Mouse (Mus musculus) adrenal gland, adult (tissue): ENCODE data around the gene Fdxacb1.

Source experiments
- DNase-seq, 2 experiments: peaks; one replicate each; pipeline ENCODE4 v3.0.0; 2022 to 2023; ENCODE audit warnings: low spot score in 1 of 2; ENCODE audit not compliant: inconsistent age in 2 of 2

Fdxacb1 gene

DNA sequence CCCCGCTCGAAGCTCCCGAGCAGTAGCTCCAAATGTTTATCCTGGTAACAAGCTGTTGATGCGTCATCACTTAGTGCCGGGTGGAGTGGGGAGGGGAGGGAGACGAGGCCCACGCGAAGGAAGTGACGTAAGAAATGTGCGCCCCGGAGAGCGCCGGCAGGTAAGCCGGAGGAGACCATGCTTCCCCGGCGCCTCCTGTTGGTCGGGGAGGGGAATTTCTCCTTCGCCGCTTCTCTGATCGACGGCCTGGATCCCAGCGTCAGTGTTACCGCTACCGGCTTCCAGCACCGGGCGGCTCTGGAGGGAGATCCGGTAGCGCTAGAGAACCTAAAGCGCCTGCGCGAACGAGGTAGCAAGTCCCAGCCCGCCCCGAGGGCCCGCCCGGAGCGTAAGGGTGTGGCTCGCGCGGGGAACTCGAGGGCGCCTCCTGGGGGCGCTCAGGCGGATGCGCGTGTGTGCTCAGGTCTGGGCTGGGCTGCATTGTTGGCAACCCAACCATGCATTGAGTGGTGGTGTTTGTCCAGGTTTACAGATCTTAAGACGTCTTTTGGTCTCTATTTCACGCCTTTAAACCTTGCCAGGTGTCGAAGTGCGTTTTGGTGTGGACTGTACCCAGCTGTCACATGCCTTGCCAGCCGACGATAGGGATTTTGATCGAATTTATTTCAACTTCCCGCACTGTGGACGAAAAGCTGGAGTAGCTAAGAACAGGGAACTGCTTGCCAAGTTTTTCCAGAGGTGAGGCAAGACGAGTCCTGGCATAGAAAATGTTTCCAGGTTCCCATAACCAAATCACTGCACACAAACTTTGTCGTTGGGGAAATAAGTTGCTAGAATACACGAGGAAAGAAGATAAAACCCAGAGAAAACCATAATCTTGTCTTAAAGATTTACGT lies at the start of gene Fdxacb1:
Fdxacb1 (plus strand) TSS at position 130 of the 896 bp plus-strand sequence.
- DNase-seq, result peak; percentile 98 to 99

DNA sequence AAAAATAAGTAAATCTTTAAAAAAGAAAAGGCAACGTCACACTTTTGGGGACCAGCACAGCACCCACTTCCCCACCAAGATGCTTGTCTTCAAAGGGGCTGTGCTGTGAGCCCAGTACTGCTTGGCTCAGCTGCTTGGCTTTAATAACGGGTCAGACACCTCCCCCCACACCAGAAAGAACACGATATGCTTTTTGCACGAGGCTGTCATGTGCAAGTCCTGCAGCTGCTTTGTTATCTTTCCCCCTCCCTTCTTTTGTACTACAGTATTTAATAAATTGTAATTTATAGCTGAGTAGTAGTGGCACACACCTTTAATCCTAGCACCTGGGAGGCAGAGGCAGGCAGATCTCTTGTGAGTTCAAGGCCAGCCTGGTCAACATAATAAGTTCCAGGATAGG lies 49.2 kb upstream of the Fdxacb1 start:
- no peak for DNase-seq

DNA sequence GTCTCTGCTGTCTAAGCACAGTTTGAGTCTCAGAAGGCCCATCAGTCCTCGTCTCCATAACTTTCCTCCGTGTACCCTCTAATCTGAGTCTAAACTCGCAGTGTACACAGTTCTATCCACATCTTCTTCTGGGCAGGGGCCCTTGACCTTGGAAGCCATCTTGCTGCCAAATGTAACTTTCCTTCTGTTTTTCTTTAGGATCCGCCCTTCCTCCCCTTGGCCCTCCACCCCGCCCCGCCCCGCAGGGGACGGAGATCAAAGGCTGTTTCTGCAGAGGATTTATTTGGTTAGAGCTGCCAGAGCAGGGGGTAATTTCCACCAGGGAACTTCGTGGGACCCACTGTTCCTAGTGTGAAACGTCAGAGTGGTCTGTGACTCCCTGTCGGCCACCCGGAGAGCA lies 47.0 kb upstream of the Fdxacb1 start:
- peak; percentile 48 to 72 for DNase-seq

DNA sequence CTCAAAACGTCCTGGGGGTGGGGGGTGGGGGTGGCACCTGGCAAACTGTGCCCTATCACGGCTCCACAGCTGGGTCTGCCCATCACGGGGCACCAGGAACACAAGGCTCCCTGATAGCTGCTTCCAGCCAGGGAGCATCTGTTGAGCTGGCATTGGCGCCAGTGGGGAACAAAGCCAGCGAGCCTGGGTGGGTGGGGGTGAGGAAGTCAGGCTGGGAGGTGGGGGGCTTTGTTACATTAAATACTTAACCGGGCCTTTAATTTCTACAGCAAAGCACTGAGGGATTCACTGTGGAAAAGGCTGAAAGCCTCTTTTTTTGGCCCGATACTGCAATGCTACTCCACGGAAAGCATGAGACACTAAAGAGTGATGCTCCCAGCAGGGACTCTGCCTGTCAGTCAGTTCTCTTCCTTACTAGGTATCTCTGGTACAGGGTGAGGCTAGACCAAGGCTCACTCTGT lies 45.6 kb upstream of the Fdxacb1 start:
- no peak for DNase-seq

DNA sequence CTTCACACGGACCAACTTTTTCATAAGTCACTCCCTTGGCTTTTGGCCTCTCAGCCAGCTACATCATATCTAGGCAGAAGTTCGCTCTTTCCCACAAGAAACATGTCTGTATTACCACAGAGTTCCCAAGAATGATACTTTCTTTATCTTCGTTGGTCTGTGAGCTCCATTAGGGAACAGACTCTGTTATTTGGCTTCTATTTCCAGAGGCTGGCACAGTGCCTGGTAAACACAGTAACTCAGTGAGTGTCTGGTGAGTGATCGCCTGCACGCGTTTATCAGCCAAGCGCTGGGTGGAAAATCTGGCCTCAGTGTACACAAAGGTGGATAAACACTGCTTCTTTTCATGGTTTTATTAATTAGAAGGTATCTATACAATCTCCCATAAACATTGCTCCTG lies 44.6 kb upstream of the Fdxacb1 start:
- peak; percentile 78 to 92 for DNase-seq

DNA sequence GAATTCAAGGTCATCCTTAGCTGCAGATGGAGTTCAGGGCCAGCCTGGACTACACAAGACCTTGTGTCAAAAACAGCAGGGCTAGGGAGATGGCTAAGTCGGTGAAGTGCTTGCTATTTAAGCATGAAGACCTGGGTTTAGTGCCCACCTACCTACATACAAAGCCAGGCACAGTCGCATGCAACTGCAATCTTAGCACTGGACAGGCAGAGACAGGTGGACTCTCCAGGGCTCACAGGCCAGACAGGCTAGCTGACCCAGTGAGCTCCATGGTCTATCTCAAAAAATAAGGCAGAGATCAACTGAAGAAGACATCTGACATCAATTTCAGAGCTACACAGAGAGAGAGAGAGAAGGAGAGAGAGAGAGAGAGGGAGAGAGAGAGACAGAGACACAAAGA lies 43.9 kb upstream of the Fdxacb1 start:
- DNase-seq, result peak in 1 of 2 experiments; percentile 35

DNA sequence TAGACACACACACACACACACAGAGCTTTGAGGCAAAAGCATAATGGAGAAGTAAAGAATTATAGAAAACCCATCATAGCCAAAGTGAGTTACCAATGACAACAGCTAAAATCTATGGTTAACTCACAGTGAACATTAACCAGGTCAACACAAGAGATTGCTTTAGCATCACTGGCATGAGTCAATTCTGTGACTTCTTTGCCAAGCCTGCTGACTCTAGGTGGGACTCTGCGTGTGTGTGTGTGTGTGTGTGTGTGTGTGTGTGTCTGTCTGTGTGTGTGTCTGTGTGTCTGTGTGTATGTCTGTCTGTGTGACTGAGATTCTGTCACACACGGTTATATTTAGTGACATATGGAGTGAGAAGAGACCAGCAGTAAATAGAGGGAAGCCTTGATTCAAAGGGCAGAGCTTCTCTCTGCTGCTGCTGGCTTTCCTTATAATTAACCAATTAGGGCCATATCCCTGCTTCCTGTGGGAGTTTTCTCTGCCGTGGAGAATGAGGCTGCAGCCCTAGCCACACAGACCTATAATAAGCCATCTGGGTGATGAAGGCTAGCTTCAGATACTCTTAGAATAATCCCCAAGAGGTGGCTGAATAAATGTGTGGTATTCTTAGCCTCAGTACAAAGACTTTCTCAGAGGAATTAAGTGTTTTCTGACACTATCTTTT lies 43.2 kb upstream of the Fdxacb1 start:
- no peak for DNase-seq

DNA sequence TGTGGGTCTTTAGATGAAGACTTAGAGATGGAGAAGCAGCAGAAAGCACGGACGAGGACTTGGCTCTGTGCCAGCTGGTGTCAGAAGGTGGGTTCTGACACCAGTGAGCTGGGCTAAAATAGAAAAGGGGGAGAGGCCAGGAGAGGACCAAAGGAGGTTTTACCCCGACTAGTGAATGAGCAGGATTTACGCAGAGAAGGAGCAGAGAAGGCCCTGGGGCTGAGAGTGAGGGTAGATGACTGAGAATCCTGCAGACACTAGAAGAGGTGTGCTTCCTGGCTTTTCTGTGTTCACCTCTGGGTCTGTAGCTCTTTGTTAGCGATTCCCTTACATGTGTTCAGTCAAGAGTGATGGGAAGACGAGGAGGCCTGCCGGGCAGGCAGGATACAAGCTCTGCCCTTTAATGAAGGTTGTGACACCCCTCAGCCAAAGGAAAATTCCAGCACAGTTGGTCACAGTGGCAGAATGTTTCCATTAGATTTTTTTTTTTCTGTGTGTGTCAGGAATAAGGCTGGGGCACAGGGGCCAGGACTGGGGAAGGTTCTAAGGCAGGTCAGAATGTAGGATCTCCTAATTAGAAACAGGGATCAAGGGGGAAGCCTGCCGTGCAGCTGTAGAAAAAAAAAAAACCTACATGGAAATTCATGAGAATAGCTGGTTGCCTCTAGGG lies 42.0 kb upstream of the Fdxacb1 start:
- DNase-seq, result peak in 1 of 2 experiments; percentile 47

DNA sequence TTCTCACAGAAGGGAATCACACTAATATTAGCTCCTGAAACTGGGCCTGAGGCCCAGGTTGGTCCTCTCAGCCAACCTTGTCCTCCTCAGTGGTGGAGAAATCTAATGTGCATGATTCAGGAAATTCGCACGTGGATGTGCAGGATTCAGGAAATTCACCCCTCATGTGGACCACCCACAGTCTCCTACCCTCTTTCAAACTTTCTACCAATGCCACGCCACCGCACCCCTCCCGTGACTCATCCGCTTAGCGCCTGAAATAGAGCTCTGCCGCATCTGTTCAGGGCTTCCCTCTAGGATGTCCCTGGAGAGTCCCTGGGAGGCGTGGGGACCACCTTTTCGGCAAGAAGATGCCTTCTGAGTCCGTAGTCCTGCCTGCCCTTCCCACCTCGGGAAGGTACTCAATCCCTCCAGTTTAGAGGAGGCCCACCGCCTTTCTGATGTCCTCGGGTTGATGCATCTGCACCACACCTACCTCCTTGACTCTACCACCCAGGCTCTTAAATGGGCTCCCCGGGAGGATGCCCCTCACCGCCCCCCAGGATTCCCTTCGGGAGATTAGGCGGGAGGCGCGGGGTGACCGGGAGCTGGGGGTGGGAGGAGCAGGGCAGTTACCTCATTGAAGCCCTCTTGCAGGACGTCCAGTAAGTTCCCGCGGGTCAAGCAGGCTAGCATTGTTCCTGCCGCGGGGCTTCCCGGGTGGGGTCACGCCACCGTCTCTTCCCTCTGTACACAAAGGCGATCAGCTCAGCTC lies 40.7 kb upstream of the Fdxacb1 start:
- DNase-seq, result peak; percentile 28 to 71

DNA sequence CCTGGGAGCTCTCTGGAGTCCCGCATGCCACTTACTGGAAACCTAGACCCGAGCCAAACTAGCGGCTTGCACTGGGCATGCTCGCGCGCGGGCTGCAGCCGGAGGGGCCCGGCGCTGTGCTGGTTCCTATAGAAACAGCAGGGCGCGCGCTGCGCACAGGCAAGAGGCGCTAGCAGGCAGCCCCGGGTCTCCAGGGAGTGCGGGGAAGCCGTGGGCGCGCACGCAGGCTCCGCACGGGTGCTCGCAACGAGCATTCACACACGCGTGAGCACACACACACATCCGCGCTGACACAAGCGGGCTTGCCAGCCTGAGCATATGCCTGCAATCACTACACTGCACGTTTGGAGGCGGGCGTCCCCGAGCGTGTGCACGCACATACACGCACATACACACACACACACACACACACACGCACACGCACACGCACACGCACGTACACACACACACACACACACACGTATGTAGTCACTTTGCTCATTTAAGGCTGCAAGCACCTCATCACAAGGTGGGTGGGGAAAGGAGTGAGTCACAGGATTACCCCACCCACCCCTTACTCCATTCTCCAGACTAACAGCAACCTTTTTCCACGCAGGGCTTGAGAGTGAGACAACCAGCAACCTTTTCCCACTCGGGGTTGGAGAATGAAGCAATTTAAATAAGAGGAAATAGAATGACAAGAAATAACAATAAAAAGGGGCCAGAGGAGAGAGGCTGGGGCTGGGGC lies 39.9 kb upstream of the Fdxacb1 start:
- peak; percentile 79 to 89 for DNase-seq

DNA sequence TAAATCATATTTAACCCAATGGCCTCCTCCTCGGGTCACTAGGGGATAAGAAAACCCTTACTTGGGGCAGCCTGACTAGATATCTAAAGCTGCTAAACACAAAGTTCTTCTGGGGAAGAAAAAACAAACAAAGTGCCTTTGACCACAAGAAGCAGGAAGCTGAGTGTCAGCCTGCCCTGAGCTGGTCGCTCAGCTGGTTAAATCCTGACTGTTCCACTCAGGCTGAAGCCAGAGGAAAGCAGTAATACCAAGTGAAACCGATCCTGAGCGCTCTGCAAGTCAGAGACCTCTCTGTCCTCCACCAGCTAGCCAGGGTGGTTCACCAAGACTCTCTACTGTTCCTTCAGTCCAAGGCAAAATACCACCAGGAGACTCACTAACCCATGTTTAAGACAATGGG lies 38.4 kb upstream of the Fdxacb1 start:
- DNase-seq, result no peak

DNA sequence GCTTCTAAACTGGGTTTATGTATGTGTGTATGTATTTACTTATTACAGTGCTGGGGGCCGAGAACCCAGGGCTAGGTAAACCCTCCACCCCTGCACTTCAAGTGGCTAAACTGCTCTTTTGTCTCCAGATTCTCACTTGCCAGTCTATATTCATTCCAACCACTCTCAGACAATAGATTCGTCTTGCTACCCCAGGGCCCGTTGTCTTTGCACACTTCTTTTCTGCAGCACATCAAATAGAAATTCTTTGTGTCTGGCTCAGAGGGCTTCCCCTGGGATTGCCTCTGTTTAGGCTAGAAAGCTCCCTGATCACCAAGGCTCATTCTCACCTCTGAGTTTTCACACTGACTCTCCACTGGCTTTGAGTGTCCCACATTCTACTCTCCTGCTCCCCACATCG lies 35.5 kb upstream of the Fdxacb1 start:
- no peak for DNase-seq

DNA sequence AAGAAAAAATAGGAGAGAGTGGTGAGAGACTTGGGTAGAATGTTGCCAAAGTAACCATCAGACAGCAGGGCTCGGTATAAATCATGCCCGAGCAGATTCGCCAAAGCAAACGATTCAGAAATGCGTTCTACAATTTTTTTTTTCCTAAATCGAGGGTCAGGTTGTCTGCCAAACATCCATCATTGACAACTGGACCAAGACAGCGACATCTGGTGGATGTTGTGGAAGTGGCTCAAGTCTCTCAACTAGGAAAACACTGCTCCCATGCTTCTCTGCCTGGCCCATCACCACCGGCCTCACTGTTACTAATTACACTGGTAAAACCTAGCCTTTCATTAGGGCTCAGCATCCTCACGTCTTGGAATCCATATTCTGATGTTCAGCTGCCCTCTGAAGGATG lies 33.0 kb upstream of the Fdxacb1 start:
- DNase-seq, result peak; percentile 48 to 85

DNA sequence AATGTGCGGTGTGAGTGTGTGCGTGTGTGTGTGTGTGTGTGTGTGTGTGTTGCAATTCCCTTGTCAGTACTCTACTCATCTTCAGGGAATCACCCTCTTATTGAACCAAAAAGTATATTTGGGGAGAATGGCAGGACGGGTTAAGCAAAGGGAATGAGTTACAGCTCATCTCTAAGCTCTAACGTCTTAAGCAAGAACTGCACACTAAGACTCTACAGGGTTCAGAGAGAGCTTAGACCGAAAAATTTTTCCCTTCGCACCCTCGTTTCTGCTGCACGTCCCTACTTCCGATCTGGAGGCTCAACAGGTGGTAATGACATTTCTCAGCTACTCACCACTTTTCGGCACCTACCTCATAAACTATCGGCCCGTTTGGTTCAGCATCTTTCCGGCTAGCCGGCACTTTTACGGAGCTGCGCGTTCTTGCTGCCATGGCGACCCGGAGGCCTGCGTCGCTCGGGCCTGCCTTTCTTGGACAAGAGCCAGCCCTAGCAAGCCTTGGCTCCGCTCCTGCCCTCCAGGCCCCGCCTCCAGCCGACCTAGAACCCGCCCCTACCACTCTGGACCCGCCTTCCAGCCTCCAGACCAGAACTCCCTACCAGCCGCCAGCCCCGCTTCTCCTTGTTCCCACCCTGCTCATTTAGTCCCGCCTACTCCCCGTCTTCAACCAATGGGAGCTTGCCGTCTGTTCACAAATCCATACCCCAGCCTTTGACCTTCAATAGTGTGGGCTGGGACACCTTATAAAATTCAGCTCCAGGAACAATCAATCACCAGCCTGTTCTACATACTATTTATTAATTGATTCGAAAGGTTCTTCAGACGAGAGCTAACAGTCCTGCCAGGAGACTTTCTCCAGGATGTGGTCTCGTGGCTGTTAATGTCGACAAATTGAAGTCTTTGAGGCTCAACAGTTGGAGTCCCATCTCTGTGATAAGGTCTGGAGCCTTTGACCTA lies 28.8 kb upstream of the Fdxacb1 start, which contains the start of gene Dixdc1:
Dixdc1 (minus strand) TSS at position 604 of the 957 bp plus-strand sequence.
- DNase-seq, result peak; percentile 96 to 99

DNA sequence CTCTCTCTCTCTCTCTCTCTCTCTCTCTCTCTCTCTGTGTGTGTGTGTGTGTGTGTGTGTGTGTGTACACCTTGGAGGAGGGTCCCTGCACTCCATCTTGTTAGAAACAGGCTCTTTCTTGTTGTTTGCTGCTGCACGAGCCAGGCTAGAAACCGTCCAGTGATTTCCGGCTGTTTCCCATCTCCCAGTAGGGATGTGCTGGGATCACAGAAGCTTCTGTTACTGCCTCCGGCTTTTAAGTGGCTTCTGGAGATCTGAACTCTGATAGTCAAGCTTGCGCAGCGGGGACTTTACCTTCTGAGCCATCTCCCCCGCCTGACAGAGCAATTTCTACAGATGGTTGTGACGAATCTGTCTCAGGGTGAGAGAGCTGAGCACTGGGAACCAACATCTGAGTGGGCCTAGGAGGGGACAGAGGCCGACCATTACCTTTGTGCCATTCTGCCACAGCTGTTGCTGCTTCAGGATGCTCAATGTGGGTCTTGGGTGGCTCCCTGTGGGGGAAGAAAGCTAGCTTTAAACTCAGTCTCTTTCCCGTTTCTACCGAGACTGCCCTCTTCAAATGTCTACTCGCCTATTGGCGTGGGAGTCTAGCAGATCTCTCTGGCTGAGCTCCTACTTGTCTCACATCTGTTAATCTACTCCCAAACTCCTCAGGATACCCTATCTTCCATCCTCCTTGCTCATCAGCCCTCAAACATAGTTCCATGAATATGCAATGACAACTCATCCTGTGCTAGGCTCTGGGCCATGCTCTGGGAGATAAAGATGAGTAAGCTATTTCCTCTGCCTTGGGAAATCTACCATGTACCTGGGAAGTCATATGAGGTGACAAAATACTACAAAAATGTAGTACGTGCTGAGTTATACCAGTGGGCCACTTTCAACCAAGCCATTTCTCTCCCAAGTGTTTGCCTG lies 26.9 kb upstream of the Fdxacb1 start:
- peak; percentile 25 to 47 for DNase-seq

DNA sequence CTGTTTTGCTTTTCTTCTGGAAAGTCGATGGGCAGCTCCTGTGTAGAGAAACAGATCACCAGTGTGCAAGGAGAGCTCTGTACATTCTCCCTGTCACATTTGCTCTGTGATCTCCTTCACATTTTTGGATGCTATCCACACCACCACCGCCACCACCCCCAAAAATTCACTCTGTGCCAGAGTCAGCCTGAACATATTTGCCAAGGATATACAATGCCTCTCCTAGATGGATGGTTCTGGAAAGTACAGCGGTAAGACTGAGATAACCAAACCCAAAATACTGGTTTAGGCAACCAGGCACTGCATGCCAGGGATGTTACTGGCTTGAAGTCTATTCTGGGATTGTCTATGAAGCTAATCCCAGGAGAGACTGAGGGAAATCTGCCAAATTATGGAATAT lies 25.8 kb upstream of the Fdxacb1 start:
- DNase-seq, result peak in 1 of 2 experiments; percentile 36

DNA sequence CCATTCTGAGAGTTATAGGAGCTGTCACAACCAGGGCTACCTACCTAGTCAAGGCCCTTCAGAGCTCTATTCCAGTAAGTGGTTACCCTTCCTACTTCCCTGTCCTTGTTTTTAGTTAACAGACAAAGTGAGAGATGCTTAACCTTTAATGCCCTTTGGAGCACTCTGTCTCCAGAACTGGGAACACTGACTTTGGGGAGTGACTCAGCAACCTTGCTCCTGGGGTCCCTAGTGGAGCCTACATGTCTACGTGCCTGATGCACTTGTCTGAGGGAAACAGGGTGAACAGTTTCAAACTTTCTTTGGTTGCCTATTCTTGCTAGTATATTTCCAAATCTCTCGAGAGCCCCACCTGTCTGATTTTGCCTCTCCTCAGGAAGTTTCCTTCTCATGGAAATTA lies 25.3 kb upstream of the Fdxacb1 start:
- peak in 1 of 2 experiments; percentile 45 for DNase-seq

DNA sequence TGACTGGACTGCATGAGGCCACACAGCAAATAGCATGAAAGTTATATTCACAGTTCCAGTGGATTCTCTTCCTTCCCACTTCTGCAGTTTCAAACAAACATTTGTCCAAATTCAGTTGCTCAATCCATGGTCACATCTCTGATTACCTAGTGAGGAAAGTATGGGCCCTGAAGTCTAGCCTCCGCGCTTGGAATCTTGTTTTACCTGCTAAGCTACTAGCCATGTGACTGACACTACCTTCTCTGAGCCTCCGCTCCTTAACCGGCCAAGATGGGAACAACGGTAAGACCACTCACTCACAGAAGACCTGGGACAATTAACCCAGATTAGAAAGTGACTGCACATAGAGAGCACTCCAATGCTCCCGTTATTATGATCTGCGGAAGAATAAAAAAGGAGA lies 22.2 kb upstream of the Fdxacb1 start:
- no peak for DNase-seq
